Mouse (Mus musculus): ENCODE measurements at regions not wholly inside any gene's neighbourhood (a gene's known extent, or its start where the extent isn't known, plus 50 kb on each side); places are given as distances from the start of the nearest gene placed in this dataset.
A peak's percentile ranks its signal among the peaks of the same experiment; 100 is the strongest.
"Not testable (repeated sequence)": the region's sequence is repeated elsewhere in the genome, so short reads cannot be mapped to it uniquely, and the experiment has no call there.

GRCm38 (mm10) chr12:113906459-113906858 is 362.8 kb downstream of the Adam6a start:
- no peaks in the 10 kb centered on the region for H3K4me1 ChIP-seq (ENCODE audit: control insufficient read depth, insufficient read depth, low read length)
- TF ChIP-seq POLR2A (IDR thresholded peaks at IDR 0.05; ENCODE audit: borderline replicate concordance, low read depth, low read length) (no peak), CTCF (IDR thresholded peaks at IDR 0.05; ENCODE audit: low read depth, low read length) (no peak)
- H3K27ac ChIP-seq (ENCODE audit: insufficient read depth, low read depth, low read length): no peak overlapping the region
- no peak overlapping the region for H3K4me3 ChIP-seq (ENCODE audit: insufficient read depth, low read length)

- TF ChIP-seq POLR2A (IDR thresholded peaks at IDR 0.05; ENCODE audit: borderline replicate concordance, low read depth, low read length) (no peak), CTCF (IDR thresholded peaks at IDR 0.05; ENCODE audit: low read depth, low read length) (no peak)
- Histone ChIP-seq H3K27ac (ENCODE audit: insufficient read depth, low read depth, low read length) (no peak overlapping the region), H3K4me1 (ENCODE audit: control insufficient read depth, insufficient read depth, low read length) (no peaks in the 10 kb centered on the region), H3K4me3 (ENCODE audit: insufficient read depth, low read length) (no peak overlapping the region)
Observed at GRCm38 (mm10) chr12:113907751-113908150, 364.0 kb downstream of the Adam6a start.

- no peak overlapping the region for H3K27ac ChIP-seq (ENCODE audit: insufficient read depth, low read depth, low read length)
- no peak for TF ChIP-seq CTCF (IDR thresholded peaks at IDR 0.05; ENCODE audit: low read depth, low read length)
- no peak for TF ChIP-seq POLR2A (IDR thresholded peaks at IDR 0.05; ENCODE audit: borderline replicate concordance, low read depth, low read length)
- H3K4me3 ChIP-seq (ENCODE audit: insufficient read depth, low read length): no peak overlapping the region
- H3K4me1 ChIP-seq (ENCODE audit: control insufficient read depth, insufficient read depth, low read length): no peaks in the 10 kb centered on the region
Observed at GRCm38 (mm10) chr12:113911770-113912169, 368.1 kb downstream of the Adam6a start.

- Histone ChIP-seq H3K4me3 (ENCODE audit: insufficient read depth, low read length) (no peak overlapping the region), H3K27ac (ENCODE audit: insufficient read depth, low read depth, low read length) (no peak overlapping the region), H3K4me1 (ENCODE audit: control insufficient read depth, insufficient read depth, low read length) (no peaks in the 10 kb centered on the region)
- TF ChIP-seq CTCF (IDR thresholded peaks at IDR 0.05; ENCODE audit: low read depth, low read length) (no peak), POLR2A (IDR thresholded peaks at IDR 0.05; ENCODE audit: borderline replicate concordance, low read depth, low read length) (no peak)
Observed at GRCm38 (mm10) chr12:113940721-113941120, 397.0 kb downstream of the Adam6a start.

- H3K4me1 ChIP-seq (ENCODE audit: control insufficient read depth, insufficient read depth, low read length); H3K4me3 ChIP-seq (ENCODE audit: insufficient read depth, low read length); H3K27ac ChIP-seq (ENCODE audit: insufficient read depth, low read depth, low read length): not testable (repeated sequence)
Observed at GRCm38 (mm10) chr12:113943661-113944327, 400.1 kb downstream of the Adam6a start.

- not testable (repeated sequence) for H3K4me1 ChIP-seq (ENCODE audit: control insufficient read depth, insufficient read depth, low read length); H3K27ac ChIP-seq (ENCODE audit: insufficient read depth, low read depth, low read length); H3K4me3 ChIP-seq (ENCODE audit: insufficient read depth, low read length)
Observed at GRCm38 (mm10) chr12:113945786-113946185, 402.1 kb downstream of the Adam6a start.

GRCm38 (mm10) chr12:113948017-113948416 is 404.3 kb downstream of the Adam6a start:
- H3K4me3 ChIP-seq (ENCODE audit: insufficient read depth, low read length); H3K27ac ChIP-seq (ENCODE audit: insufficient read depth, low read depth, low read length); H3K4me1 ChIP-seq (ENCODE audit: control insufficient read depth, insufficient read depth, low read length): not testable (repeated sequence)

- H3K4me1 ChIP-seq (ENCODE audit: control insufficient read depth, insufficient read depth, low read length): no peaks in the 10 kb centered on the region
- H3K27ac ChIP-seq (ENCODE audit: insufficient read depth, low read depth, low read length): no peak overlapping the region
- TF ChIP-seq POLR2A (IDR thresholded peaks at IDR 0.05; ENCODE audit: borderline replicate concordance, low read depth, low read length): no peak
- TF ChIP-seq CTCF (IDR thresholded peaks at IDR 0.05; ENCODE audit: low read depth, low read length): no peak
- no peak overlapping the region for H3K4me3 ChIP-seq (ENCODE audit: insufficient read depth, low read length)
Observed at GRCm38 (mm10) chr12:113974271-113974670, 430.6 kb downstream of the Adam6a start.

GRCm38 (mm10) chr12:113981613-113982012 is 437.9 kb downstream of the Adam6a start:
- H3K4me3 ChIP-seq (ENCODE audit: insufficient read depth, low read length); H3K27ac ChIP-seq (ENCODE audit: insufficient read depth, low read depth, low read length); H3K4me1 ChIP-seq (ENCODE audit: control insufficient read depth, insufficient read depth, low read length): not testable (repeated sequence)
- TF ChIP-seq CTCF (IDR thresholded peaks at IDR 0.05; ENCODE audit: low read depth, low read length): peak; percentile 46

- H3K4me1 ChIP-seq (ENCODE audit: control insufficient read depth, insufficient read depth, low read length): no peaks in the 10 kb centered on the region
- H3K27ac ChIP-seq (ENCODE audit: insufficient read depth, low read depth, low read length): no peak overlapping the region
- no peak overlapping the region for H3K4me3 ChIP-seq (ENCODE audit: insufficient read depth, low read length)
- TF ChIP-seq CTCF (IDR thresholded peaks at IDR 0.05; ENCODE audit: low read depth, low read length) (no peak), POLR2A (IDR thresholded peaks at IDR 0.05; ENCODE audit: borderline replicate concordance, low read depth, low read length) (no peak)
Observed at GRCm38 (mm10) chr12:113987233-113987990, 443.7 kb downstream of the Adam6a start.

GRCm38 (mm10) chr12:113992425-113992824 is 448.7 kb downstream of the Adam6a start:
- no peak overlapping the region for H3K27ac ChIP-seq (ENCODE audit: insufficient read depth, low read depth, low read length)
- no peak for TF ChIP-seq POLR2A (IDR thresholded peaks at IDR 0.05; ENCODE audit: borderline replicate concordance, low read depth, low read length)
- TF ChIP-seq CTCF (IDR thresholded peaks at IDR 0.05; ENCODE audit: low read depth, low read length): no peak
- no peaks in the 10 kb centered on the region for H3K4me1 ChIP-seq (ENCODE audit: control insufficient read depth, insufficient read depth, low read length)
- no peak overlapping the region for H3K4me3 ChIP-seq (ENCODE audit: insufficient read depth, low read length)

GRCm38 (mm10) chr12:113994284-113994683 is 450.6 kb downstream of the Adam6a start:
- not testable (repeated sequence) for H3K4me1 ChIP-seq (ENCODE audit: control insufficient read depth, insufficient read depth, low read length); H3K4me3 ChIP-seq (ENCODE audit: insufficient read depth, low read length); H3K27ac ChIP-seq (ENCODE audit: insufficient read depth, low read depth, low read length)

- H3K4me1 ChIP-seq (ENCODE audit: control insufficient read depth, insufficient read depth, low read length); H3K27ac ChIP-seq (ENCODE audit: insufficient read depth, low read depth, low read length); H3K4me3 ChIP-seq (ENCODE audit: insufficient read depth, low read length): not testable (repeated sequence)
Observed at GRCm38 (mm10) chr12:114008491-114008890, 464.8 kb downstream of the Adam6a start.

Measured in bone marrow macrophage, adult 2 months (primary cell).